Mouse (Mus musculus): ENCODE results near the gene Olfr1393.

DNA sequence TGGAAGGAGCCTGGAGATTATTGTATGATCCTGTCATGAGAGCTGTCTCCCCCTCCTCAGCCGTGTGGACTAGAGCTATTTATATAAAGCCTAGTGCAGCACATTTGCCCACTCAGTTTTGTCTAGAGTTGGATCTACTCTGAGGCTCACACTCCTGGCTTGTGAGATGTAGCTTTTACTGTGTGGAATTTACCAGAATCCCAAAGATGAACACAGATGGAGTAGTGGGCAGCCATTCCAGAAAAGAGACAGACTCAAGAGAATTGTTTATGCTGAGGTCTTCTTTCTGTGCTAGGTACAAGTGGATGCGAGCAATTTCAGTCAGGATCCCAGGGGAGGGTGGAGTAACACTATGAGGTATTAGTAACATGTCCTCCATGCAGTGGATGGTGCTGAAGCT, 9.1 kb downstream of the Olfr1393 start:
- TF ChIP-seq EP300 (IDR thresholded peaks at IDR 0.05; ENCODE audit: low read depth) (no peak), CTCF (IDR thresholded peaks at IDR 0.05; ENCODE audit: low read depth) (no peak)

Data from liver, embryonic 14.5 days (tissue).